Mouse (Mus musculus): Measurements from ENCODE around the gene Dcst2.

- no peak for TF ChIP-seq CTCF (IDR thresholded peaks at IDR 0.05; ENCODE audit: low read depth)
- no peak for TF ChIP-seq EP300 (IDR thresholded peaks at IDR 0.05; ENCODE audit: low read depth)
These were observed 54.4 kb downstream of the Dcst2 start for GRCm38 (mm10) chr3:89416158-89416557.

All from liver, embryonic 14.5 days (tissue).